Mouse (Mus musculus) erythroblast, embryonic 14.5 days (primary cell): ENCODE data around the gene Ush2a. TPM values are rescaled to one million over a fixed set of nuclear protein-coding genes. Genes with fewer than 3 reads are reported as not detected.

Source experiments
- H3K27me3 ChIP-seq: 2 replicates; pipeline ENCODE4 v1.6.1; 2012; ENCODE audit warnings: inconsistent platforms; ENCODE audit not compliant: control insufficient read depth
- H3K36me3 ChIP-seq: 2 replicates; pipeline ENCODE4 v1.6.1; 2012; ENCODE audit warnings: mild to moderate bottlenecking, inconsistent platforms; ENCODE audit not compliant: control insufficient read depth
- H3K4me1 ChIP-seq: 2 replicates; pipeline ENCODE4 v1.6.1; 2012; ENCODE audit warnings: inconsistent platforms; ENCODE audit not compliant: control insufficient read depth
- H3K4me3 ChIP-seq: replicated peaks from 2 replicates; pipeline ENCODE3; 2012; ENCODE audit warnings: moderate library complexity, mild to moderate bottlenecking, inconsistent platforms
- H3K9me3 ChIP-seq: 2 replicates; pipeline ENCODE4 v1.6.1; 2012; ENCODE audit warnings: low read length, inconsistent platforms, mixed read lengths; ENCODE audit not compliant: control insufficient read depth
- GATA1 ChIP-seq: IDR thresholded peaks from 2 replicates; pipeline ENCODE4 v1.6.1; 2012; ENCODE audit warnings: low read length, inconsistent platforms, mixed read lengths
- TAL1 ChIP-seq: IDR thresholded peaks from 3 replicates; pipeline ENCODE4 v1.6.1; 2012; ENCODE audit warnings: low read length, inconsistent platforms, mixed read lengths
- polyA plus RNA-seq: library from polyadenylated mRNA; stranded (reverse); fragments of >175 nt; gene quantifications from 2 replicates; pipeline ENCODE4 v1.2.3, GENCODE M21; 2012

The Ush2a gene
- polyA plus RNA-seq, 1 experiment = not detected

- TF ChIP-seq TAL1 (no peak), GATA1 (no peak)
- Histone ChIP-seq H3K4me3 (no peak overlapping the region), H3K9me3 (no peaks in the 10 kb centered on the region), H3K36me3 (no peaks in the 10 kb centered on the region), H3K4me1 (no peaks in the 10 kb centered on the region), H3K27me3 (no peaks in the 10 kb centered on the region)
These were observed 5.4 kb downstream of the Ush2a start for GRCm38 (mm10) chr1:188267127-188267722.

GRCm38 (mm10) chr1:188269071-188269470, 7.2 kb downstream of the Ush2a start:
- no peak overlapping the region for H3K4me3 ChIP-seq
- no peaks in the 10 kb centered on the region for H3K9me3 ChIP-seq
- H3K27me3 ChIP-seq = no peaks in the 10 kb centered on the region
- no peaks in the 10 kb centered on the region for H3K36me3 ChIP-seq
- TF ChIP-seq TAL1 = no peak
- TF ChIP-seq GATA1 = no peak
- H3K4me1 ChIP-seq = no peaks in the 10 kb centered on the region

- no peaks in the 10 kb centered on the region for H3K27me3 ChIP-seq
- TF ChIP-seq GATA1 = no peak
- TF ChIP-seq TAL1 = no peak
- H3K9me3 ChIP-seq = no peaks in the 10 kb centered on the region
- no peaks in the 10 kb centered on the region for H3K36me3 ChIP-seq
- H3K4me3 ChIP-seq = no peak overlapping the region
- no peaks in the 10 kb centered on the region for H3K4me1 ChIP-seq
These were observed 51.5 kb downstream of the Ush2a start for GRCm38 (mm10) chr1:188313303-188313702.

GRCm38 (mm10) chr1:188316574-188316973, 54.8 kb downstream of the Ush2a start:
- no peaks in the 10 kb centered on the region for H3K27me3 ChIP-seq
- no peaks in the 10 kb centered on the region for H3K36me3 ChIP-seq
- H3K9me3 ChIP-seq = no peaks in the 10 kb centered on the region
- no peak overlapping the region for H3K4me3 ChIP-seq
- TF ChIP-seq TAL1 = no peak
- TF ChIP-seq GATA1 = no peak
- no peaks in the 10 kb centered on the region for H3K4me1 ChIP-seq

- Histone ChIP-seq H3K4me3 (no peak overlapping the region), H3K36me3 (no peaks in the 10 kb centered on the region), H3K4me1 (no peaks in the 10 kb centered on the region), H3K9me3 (no peaks in the 10 kb centered on the region), H3K27me3 (no peaks in the 10 kb centered on the region)
- no peak for TF ChIP-seq TAL1
- no peak for TF ChIP-seq GATA1
These were observed 58.4 kb downstream of the Ush2a start for GRCm38 (mm10) chr1:188320204-188320603.

GRCm38 (mm10) chr1:188321534-188321933, 59.7 kb downstream of the Ush2a start:
- Histone ChIP-seq H3K4me3 (no peak overlapping the region), H3K9me3 (no peaks in the 10 kb centered on the region), H3K4me1 (no peaks in the 10 kb centered on the region), H3K36me3 (no peaks in the 10 kb centered on the region), H3K27me3 (no peaks in the 10 kb centered on the region)
- no peak for TF ChIP-seq GATA1
- TF ChIP-seq TAL1 = no peak

GRCm38 (mm10) chr1:188330406-188330805, 68.6 kb downstream of the Ush2a start:
- TF ChIP-seq GATA1 = no peak
- TF ChIP-seq TAL1 = no peak
- H3K4me3 ChIP-seq = no peak overlapping the region
- H3K36me3 ChIP-seq = no peaks in the 10 kb centered on the region
- no peaks in the 10 kb centered on the region for H3K27me3 ChIP-seq
- no peaks in the 10 kb centered on the region for H3K9me3 ChIP-seq
- H3K4me1 ChIP-seq = no peaks in the 10 kb centered on the region

- Histone ChIP-seq H3K4me3 (no peak overlapping the region), H3K36me3 (no peaks in the 10 kb centered on the region), H3K27me3 (no peaks in the 10 kb centered on the region), H3K4me1 (no peaks in the 10 kb centered on the region), H3K9me3 (no peaks in the 10 kb centered on the region)
- TF ChIP-seq GATA1 (no peak), TAL1 (no peak)
These were observed 72.1 kb downstream of the Ush2a start for GRCm38 (mm10) chr1:188333936-188334335.

GRCm38 (mm10) chr1:188347762-188348161, 85.9 kb downstream of the Ush2a start:
- Histone ChIP-seq H3K4me3 (no peak overlapping the region), H3K9me3 (no peaks in the 10 kb centered on the region), H3K4me1 (no peaks in the 10 kb centered on the region), H3K36me3 (no peaks in the 10 kb centered on the region), H3K27me3 (no peaks in the 10 kb centered on the region)
- TF ChIP-seq GATA1 (no peak), TAL1 (no peak)

- H3K27me3 ChIP-seq = no peaks in the 10 kb centered on the region
- no peak for TF ChIP-seq TAL1
- TF ChIP-seq GATA1 = no peak
- no peaks in the 10 kb centered on the region for H3K9me3 ChIP-seq
- H3K4me1 ChIP-seq = no peaks in the 10 kb centered on the region
- no peak overlapping the region for H3K4me3 ChIP-seq
- H3K36me3 ChIP-seq = no peaks in the 10 kb centered on the region
These were observed 92.9 kb downstream of the Ush2a start for GRCm38 (mm10) chr1:188354726-188355125.
